Mouse (Mus musculus) heart, postnatal 0 days (tissue): ENCODE measurements at regions not wholly inside any gene's neighbourhood (a gene's known extent, or its start where the extent isn't known, plus 50 kb on each side); places are given as distances from the start of the nearest gene placed in this dataset.

ENCODE experiments used
- ATAC-seq: fragments of 200-750 bp; cut with Nextera tagmentation; 2 replicates; pipeline ENCODE4 v1.8.0; 2017; ENCODE audit warnings: low read depth, moderate number of reproducible peaks, moderate library complexity; ENCODE audit not compliant: insufficient read depth
- DNase-seq: peaks from one replicate; pipeline ENCODE4 v3.0.0-alpha.2; 2016; ENCODE audit warnings: low spot score
- H3K27ac ChIP-seq: fragments of 300-500 bp; sonication (generic); 2 replicates; pipeline ENCODE4 v1.5.1; 2014; ENCODE audit warnings: low read depth, mild to moderate bottlenecking
- H3K27me3 ChIP-seq: fragments of 300-500 bp; sonication (generic); 2 replicates; pipeline ENCODE4 v1.6.1; 2014; ENCODE audit warnings: low read length, mixed read lengths; ENCODE audit not compliant: control insufficient read depth, insufficient read depth
- H3K36me3 ChIP-seq: fragments of 300-500 bp; sonication (generic); replicated peaks from 2 replicates; pipeline ENCODE4 v1.6.1; 2014; ENCODE audit warnings: low read length, mixed read lengths; ENCODE audit not compliant: control insufficient read depth, insufficient read depth
- H3K4me1 ChIP-seq: fragments of 300-500 bp; sonication (generic); 2 replicates; pipeline ENCODE4 v1.6.1; 2014; ENCODE audit warnings: antibody characterized with exemption; ENCODE audit not compliant: control insufficient read depth, insufficient read depth
- H3K4me2 ChIP-seq: fragments of 300-500 bp; sonication (generic); 2 replicates; pipeline ENCODE4 v1.6.1; 2014; ENCODE audit warnings: low read depth, mild to moderate bottlenecking, low read length, moderate library complexity
- H3K4me3 ChIP-seq: fragments of 300-500 bp; sonication (generic); 2 replicates; pipeline ENCODE4 v1.5.1; 2014; ENCODE audit warnings: low read depth, low read length
- H3K9ac ChIP-seq: fragments of 300-500 bp; sonication (generic); replicated peaks from 2 replicates; pipeline ENCODE4 v1.6.1; 2014; ENCODE audit warnings: low read depth, low read length, mixed read lengths
- H3K9me3 ChIP-seq: fragments of 300-500 bp; sonication (generic); replicated peaks from 2 replicates; pipeline ENCODE4 v1.6.1; 2016; ENCODE audit warnings: low read length; ENCODE audit not compliant: control insufficient read depth
- CTCF ChIP-seq: IDR thresholded peaks from 2 replicates; pipeline ENCODE4 v1.5.1; 2016; ENCODE audit warnings: antibody characterized with exemption, control low read depth, low read depth
- EP300 ChIP-seq: IDR thresholded peaks from 2 replicates; pipeline ENCODE4 v1.6.1; 2016; ENCODE audit warnings: antibody characterized with exemption, low read depth
- WGBS: fragments of 180-500 bp; shearing (Covaris S2); extraction: QIAGEN DNeasy Blood & Tissue Kit; methylation state at CpG from one replicate; pipeline ENCODE4 v1.1.7; 2014; 5-methylcytosine and 5-hydroxymethylcytosine counted together

GRCm38 (mm10) chr10:119146342-119146741, 93.5 kb downstream of the Cand1 start:
- H3K4me2 ChIP-seq: no peak overlapping the region
- WGBS: 42% methylated on average over 6 of the region's 6 CpGs
- TF ChIP-seq EP300 (no peak), CTCF (no peak)
- DNase-seq (no peak), ATAC-seq (no peak)
- no peaks in the 10 kb centered on the region for H3K27me3 ChIP-seq
- no peaks in the 10 kb centered on the region for H3K4me1 ChIP-seq
- no peak overlapping the region for H3K9ac ChIP-seq
- no peak overlapping the region for H3K27ac ChIP-seq
- H3K36me3 ChIP-seq: no peaks in the 10 kb centered on the region
- H3K9me3 ChIP-seq: no peaks in the 10 kb centered on the region
- no peak overlapping the region for H3K4me3 ChIP-seq

DNA sequence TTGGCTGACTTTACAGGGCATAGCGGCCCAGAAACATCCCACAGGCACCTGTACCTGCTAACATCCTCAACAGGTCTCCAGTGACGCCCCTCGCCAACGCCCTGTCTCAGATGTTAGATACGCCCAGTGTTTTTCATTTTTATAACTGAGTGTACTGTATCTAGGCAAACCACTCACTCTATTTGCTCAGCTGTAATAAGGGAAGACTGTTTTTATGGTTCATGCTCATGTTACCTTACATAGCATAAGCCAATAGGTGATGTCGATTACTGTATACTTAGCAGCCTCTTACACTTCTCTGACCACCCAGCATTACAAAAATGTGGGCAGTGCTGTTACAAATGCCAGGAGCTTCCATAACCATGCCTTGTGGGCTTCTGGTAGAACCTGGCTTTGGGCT, 97.0 kb downstream of the Cand1 start:
- TF ChIP-seq EP300: no peak
- TF ChIP-seq CTCF: no peak
- 89% methylated on average over 6 of the region's 6 CpGs for WGBS

GRCm38 (mm10) chr10:119142307-119142706, 97.5 kb downstream of the Cand1 start:
- WGBS: 69% methylated on average over 5 of the region's 5 CpGs
- ATAC-seq: no peak

More for the DNA sequence above, 97.0 kb downstream of the Cand1 start:
- Histone ChIP-seq H3K36me3 (no peaks in the 10 kb centered on the region), H3K27ac (no peak overlapping the region), H3K9ac (no peak overlapping the region), H3K4me2 (no peak overlapping the region), H3K4me3 (no peak overlapping the region), H3K4me1 (no peaks in the 10 kb centered on the region), H3K9me3 (no peaks in the 10 kb centered on the region), H3K27me3 (no peaks in the 10 kb centered on the region)
- DNase-seq (no peak), ATAC-seq (no peak)

GRCm38 (mm10) chr10:119138237-119138636, 101.6 kb downstream of the Cand1 start:
- no peak for TF ChIP-seq EP300
- no peak for TF ChIP-seq CTCF
- Histone ChIP-seq H3K4me2 (no peak overlapping the region), H3K9ac (no peak overlapping the region), H3K4me1 (peaks cover 8% of the 10 kb centered on the region; the same call in 1 of the 2 replicates), H3K36me3 (no peaks in the 10 kb centered on the region), H3K27ac (no peak overlapping the region), H3K4me3 (no peak overlapping the region), H3K9me3 (no peaks in the 10 kb centered on the region), H3K27me3 (no peaks in the 10 kb centered on the region)
- DNase-seq (no peak), ATAC-seq (no peak)
- WGBS: 63% methylated on average over 6 of the region's 6 CpGs

More at GRCm38 (mm10) chr10:119142307-119142706, 97.5 kb downstream of the Cand1 start:
- no peaks in the 10 kb centered on the region for H3K36me3 ChIP-seq
- H3K9ac ChIP-seq: no peak overlapping the region
- H3K9me3 ChIP-seq: no peaks in the 10 kb centered on the region
- H3K27ac ChIP-seq: no peak overlapping the region
- no peak for DNase-seq
- H3K27me3 ChIP-seq: no peaks in the 10 kb centered on the region
- H3K4me1 ChIP-seq: no peaks in the 10 kb centered on the region
- H3K4me3 ChIP-seq: no peak overlapping the region
- TF ChIP-seq CTCF: no peak
- TF ChIP-seq EP300: no peak
- no peak overlapping the region for H3K4me2 ChIP-seq

- Histone ChIP-seq H3K4me2 (no peak overlapping the region), H3K27ac (no peak overlapping the region), H3K9ac (no peak overlapping the region), H3K36me3 (no peaks in the 10 kb centered on the region), H3K9me3 (no peaks in the 10 kb centered on the region), H3K4me1 (peaks cover 8% of the 10 kb centered on the region; the same call in 1 of the 2 replicates), H3K27me3 (no peaks in the 10 kb centered on the region), H3K4me3 (no peak overlapping the region)
- WGBS: 35% methylated on average over 11 of the region's 11 CpGs
- ATAC-seq (no peak), DNase-seq (no peak)
- TF ChIP-seq EP300 (no peak), CTCF (no peak)
Measured at GRCm38 (mm10) chr10:119135489-119135924, 104.3 kb downstream of the Cand1 start.

- ATAC-seq (peak; percentile 24; the same call in 1 of the 2 replicates), DNase-seq (no peak)
- Histone ChIP-seq H3K27me3 (no peaks in the 10 kb centered on the region), H3K36me3 (no peaks in the 10 kb centered on the region), H3K9ac (no peak overlapping the region), H3K4me2 (no peak overlapping the region), H3K4me3 (no peak overlapping the region), H3K9me3 (no peaks in the 10 kb centered on the region), H3K27ac (no peak overlapping the region), H3K4me1 (peaks cover 8% of the 10 kb centered on the region; the same call in 1 of the 2 replicates)
- 31% methylated on average over 10 of the region's 10 CpGs for WGBS
- TF ChIP-seq EP300 (no peak), CTCF (no peak)
Measured at GRCm38 (mm10) chr10:119134797-119135488, 104.9 kb downstream of the Cand1 start.
